Mouse (Mus musculus) liver, embryonic 14.5 days (tissue): ENCODE measurements around the gene Hsd3b6.

Experiments used
- CTCF ChIP-seq: IDR thresholded peaks from 2 replicates; pipeline ENCODE4 v1.5.1; 2016; ENCODE audit warnings: antibody characterized with exemption, low read depth, control low read depth
- EP300 ChIP-seq: IDR thresholded peaks from 2 replicates; pipeline ENCODE4 v1.6.1; 2016; ENCODE audit warnings: antibody characterized with exemption, low read depth

DNA sequence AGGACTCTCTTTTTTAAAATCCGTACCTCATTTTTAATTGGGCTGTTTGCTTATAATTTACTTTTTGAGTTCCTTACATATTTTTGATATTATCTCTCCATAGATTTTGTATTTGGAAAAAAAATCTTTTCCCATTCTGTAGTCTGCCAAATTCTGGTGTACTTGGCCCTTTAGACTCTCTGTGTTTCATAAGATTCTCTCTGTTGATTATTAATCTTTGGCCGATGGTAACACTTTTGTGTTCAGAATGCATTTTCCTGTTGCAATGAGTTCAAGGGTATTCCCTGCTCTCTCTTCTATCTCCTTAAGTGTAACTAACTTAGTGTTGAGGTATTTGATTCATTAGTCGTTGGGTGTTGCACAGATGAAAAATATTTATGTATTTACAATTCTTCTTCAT is 57.4 kb downstream of the Hsd3b6 start:
- no peak for TF ChIP-seq CTCF
- TF ChIP-seq EP300, result no peak
